Mouse (Mus musculus): ENCODE results near the gene Ccdc9b.

The Ccdc9b gene

GRCm38 (mm10) chr2:118706436-118706835 is 56.0 kb downstream of the Ccdc9b start:
- DNase-seq: no peak

Data from lung, postnatal 14 days (tissue).